Mouse (Mus musculus): Measurements from ENCODE around the gene Pygo2. TPM values are rescaled to one million over a fixed set of nuclear protein-coding genes. Genes with fewer than 3 reads are reported as not detected.
A peak's percentile ranks its signal among the peaks of the same experiment; 100 is the strongest.

Gene Pygo2
- polyA plus RNA-seq, 1 experiment from 2014 or later: 55.8 TPM

- Histone ChIP-seq H3K4me2 (ENCODE audit: low read depth, low read length) (peak overlapping the region; percentile 83), H3K9me3 (replicated peaks; ENCODE audit: control insufficient read depth, low read length) (no peaks in the 10 kb centered on the region), H3K27me3 (ENCODE audit: control insufficient read depth, insufficient read depth, low read length) (peaks cover 19% of the 10 kb centered on the region), H3K27ac (replicated peaks; ENCODE audit: low read depth, low read length) (0 out of 2 replicates have a peak overlapping the region, but pooled peaks have one; percentile 2), H3K9ac (replicated peaks; ENCODE audit: low read length) (peak overlapping the region; percentile 50), H3K4me3 (ENCODE audit: low read depth, low read length) (peak overlapping the region; percentile 45), H3K4me1 (ENCODE audit: control insufficient read depth, insufficient read depth, low read length) (peaks cover 16% of the 10 kb centered on the region), H3K36me3 (replicated peaks; ENCODE audit: control insufficient read depth, insufficient read depth, low read depth, low read length) (no peaks in the 10 kb centered on the region)
- WGBS: under 1% methylated on average over 42 of the region's 44 CpGs
- DNase-seq (ENCODE audit: low spot score) (peak; percentile 91), ATAC-seq (replicated peaks; ENCODE audit: insufficient number of reproducible peaks, low FRiP score, low TSS enrichment, low read depth) (no peak)
Observed at GRCm38 (mm10) chr3:89395806-89396653, 34.0 kb upstream of the Pygo2 start.

GRCm38 (mm10) chr3:89396654-89397005 lies 33.4 kb upstream of the Pygo2 start:
- Histone ChIP-seq H3K36me3 (replicated peaks; ENCODE audit: control insufficient read depth, insufficient read depth, low read depth, low read length) (no peaks in the 10 kb centered on the region), H3K4me2 (ENCODE audit: low read depth, low read length) (peak overlapping the region; percentile 83), H3K9ac (replicated peaks; ENCODE audit: low read length) (peak overlapping the region; percentile 50), H3K9me3 (replicated peaks; ENCODE audit: control insufficient read depth, low read length) (no peaks in the 10 kb centered on the region), H3K4me3 (ENCODE audit: low read depth, low read length) (peak overlapping the region; percentile 45), H3K4me1 (ENCODE audit: control insufficient read depth, insufficient read depth, low read length) (peaks cover 11% of the 10 kb centered on the region), H3K27me3 (ENCODE audit: control insufficient read depth, insufficient read depth, low read length) (peaks cover 14% of the 10 kb centered on the region), H3K27ac (replicated peaks; ENCODE audit: low read depth, low read length) (no peak overlapping the region)
- 4% methylated on average over 4 of the region's 4 CpGs for WGBS
- DNase-seq (ENCODE audit: low spot score) (no peak), ATAC-seq (replicated peaks; ENCODE audit: insufficient number of reproducible peaks, low FRiP score, low TSS enrichment, low read depth) (no peak)

- peaks cover 3% of the 10 kb centered on the region for H3K36me3 ChIP-seq (replicated peaks; ENCODE audit: control insufficient read depth, insufficient read depth, low read depth, low read length)
- 86% methylated on average over 7 of the region's 7 CpGs for WGBS
- H3K4me1 ChIP-seq (ENCODE audit: control insufficient read depth, insufficient read depth, low read length): no peaks in the 10 kb centered on the region
- H3K9ac ChIP-seq (replicated peaks; ENCODE audit: low read length): no peak overlapping the region
- H3K4me2 ChIP-seq (ENCODE audit: low read depth, low read length): no peak overlapping the region
- no peak overlapping the region for H3K4me3 ChIP-seq (ENCODE audit: low read depth, low read length)
- no peak overlapping the region for H3K27ac ChIP-seq (replicated peaks; ENCODE audit: low read depth, low read length)
- no peak for ATAC-seq (replicated peaks; ENCODE audit: insufficient number of reproducible peaks, low FRiP score, low TSS enrichment, low read depth)
- H3K27me3 ChIP-seq (ENCODE audit: control insufficient read depth, insufficient read depth, low read length): no peaks in the 10 kb centered on the region
- no peaks in the 10 kb centered on the region for H3K9me3 ChIP-seq (replicated peaks; ENCODE audit: control insufficient read depth, low read length)
- no peak for DNase-seq (ENCODE audit: low spot score)
Observed at GRCm38 (mm10) chr3:89401329-89401728, 28.7 kb upstream of the Pygo2 start.

DNA sequence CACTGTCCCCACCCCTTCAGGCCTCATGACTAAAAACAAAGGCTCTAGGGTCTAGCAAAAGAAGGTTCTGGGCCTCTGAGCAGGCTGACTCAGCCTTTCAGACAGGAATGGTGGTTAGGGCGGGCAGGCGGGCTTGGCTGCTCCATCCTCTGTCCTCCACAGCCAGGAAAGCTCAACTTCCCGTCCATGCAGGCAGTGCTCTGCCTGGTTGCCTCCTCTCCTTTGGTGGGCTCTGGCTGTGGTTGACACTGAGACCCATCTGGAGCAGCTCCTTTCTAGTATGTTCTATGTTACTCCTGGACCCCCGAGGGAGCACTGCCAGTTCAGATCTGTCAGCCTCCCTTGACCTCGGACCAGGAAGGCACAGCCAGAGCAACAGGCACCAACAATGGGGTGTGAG lies 27.3 kb upstream of the Pygo2 start, which contains the start of gene Lenep:
Lenep (minus strand) TSS at position 101 of the 400 bp plus-strand sequence.
- ATAC-seq (replicated peaks; ENCODE audit: insufficient number of reproducible peaks, low FRiP score, low TSS enrichment, low read depth): no peak
- Histone ChIP-seq H3K27ac (replicated peaks; ENCODE audit: low read depth, low read length) (no peak within 1 kb of the TSS), H3K4me3 (ENCODE audit: low read depth, low read length) (no peak within 1 kb of the TSS)

DNA sequence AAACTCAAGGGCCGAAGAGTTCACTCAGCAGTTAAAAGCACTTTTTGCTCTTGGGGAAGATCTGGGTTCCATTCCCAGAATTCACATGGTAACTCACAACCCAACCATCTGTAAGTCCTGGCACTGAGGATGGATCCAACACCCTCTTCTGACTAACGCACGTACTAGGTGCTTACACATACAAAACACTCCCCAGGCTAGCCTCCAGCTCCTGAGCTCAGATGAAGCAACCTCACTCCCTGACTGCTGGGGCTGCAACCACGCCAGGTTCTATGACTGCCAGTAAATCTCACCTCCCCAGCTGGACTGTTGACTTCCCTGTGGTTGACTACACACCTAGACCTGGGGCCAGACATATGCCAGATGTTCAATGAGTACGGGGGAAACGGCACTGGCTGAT lies 23.1 kb upstream of the Pygo2 start:
- 91% methylated on average over 6 of the region's 6 CpGs for WGBS
- no peak for DNase-seq (ENCODE audit: low spot score)
- Histone ChIP-seq H3K4me2 (ENCODE audit: low read depth, low read length) (no peak overlapping the region), H3K36me3 (replicated peaks; ENCODE audit: control insufficient read depth, insufficient read depth, low read depth, low read length) (peaks cover 3% of the 10 kb centered on the region), H3K9ac (replicated peaks; ENCODE audit: low read length) (no peak overlapping the region), H3K4me3 (ENCODE audit: low read depth, low read length) (no peak overlapping the region), H3K27ac (replicated peaks; ENCODE audit: low read depth, low read length) (no peak overlapping the region), H3K27me3 (ENCODE audit: control insufficient read depth, insufficient read depth, low read length) (no peaks in the 10 kb centered on the region), H3K9me3 (replicated peaks; ENCODE audit: control insufficient read depth, low read length) (no peaks in the 10 kb centered on the region), H3K4me1 (ENCODE audit: control insufficient read depth, insufficient read depth, low read length) (peaks cover 3% of the 10 kb centered on the region; the same call in 1 of the 2 replicates)
- ATAC-seq (replicated peaks; ENCODE audit: insufficient number of reproducible peaks, low FRiP score, low TSS enrichment, low read depth): no peak

More for the DNA sequence above, 27.3 kb upstream of the Pygo2 start, which contains the start of gene Lenep:
- WGBS: 83% methylated on average over 5 of the region's 5 CpGs
- H3K4me1 ChIP-seq (ENCODE audit: control insufficient read depth, insufficient read depth, low read length): no peaks in the 10 kb centered on the region
- no peaks in the 10 kb centered on the region for H3K27me3 ChIP-seq (ENCODE audit: control insufficient read depth, insufficient read depth, low read length)
- H3K36me3 ChIP-seq (replicated peaks; ENCODE audit: control insufficient read depth, insufficient read depth, low read depth, low read length): peaks cover 3% of the 10 kb centered on the region
- no peak within 1 kb of the TSS for H3K9ac ChIP-seq (replicated peaks; ENCODE audit: low read length)
- no peak within 1 kb of the TSS for H3K4me2 ChIP-seq (ENCODE audit: low read depth, low read length)
- no peaks in the 10 kb centered on the region for H3K9me3 ChIP-seq (replicated peaks; ENCODE audit: control insufficient read depth, low read length)
- no peak for DNase-seq (ENCODE audit: low spot score)

DNA sequence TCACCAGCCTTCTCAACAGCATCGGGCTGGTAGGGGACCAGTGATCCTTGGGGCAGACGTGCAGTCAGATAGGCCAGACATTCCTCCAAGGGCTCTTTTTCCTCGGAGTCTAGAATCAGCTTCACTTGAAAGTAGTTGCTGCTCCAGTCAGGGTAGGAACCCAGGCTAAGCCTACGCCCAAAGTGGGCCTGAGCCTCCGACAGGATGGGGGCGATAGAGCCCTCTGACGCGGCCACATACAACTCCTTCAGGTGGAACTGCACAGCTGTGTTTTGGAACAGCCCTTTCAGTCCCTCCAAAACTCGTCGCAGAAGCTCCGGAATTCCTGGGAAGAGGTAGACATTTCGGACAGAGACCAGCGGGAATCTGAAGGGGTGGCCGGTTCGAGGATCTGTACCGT lies 21.6 kb upstream of the Pygo2 start:
- ATAC-seq (replicated peaks; ENCODE audit: insufficient number of reproducible peaks, low FRiP score, low TSS enrichment, low read depth) (no peak), DNase-seq (ENCODE audit: low spot score) (no peak)
- H3K4me3 ChIP-seq (ENCODE audit: low read depth, low read length): no peak overlapping the region
- H3K27me3 ChIP-seq (ENCODE audit: control insufficient read depth, insufficient read depth, low read length): no peaks in the 10 kb centered on the region
- no peak overlapping the region for H3K4me2 ChIP-seq (ENCODE audit: low read depth, low read length)
- peaks cover 3% of the 10 kb centered on the region; the same call in 1 of the 2 replicates for H3K4me1 ChIP-seq (ENCODE audit: control insufficient read depth, insufficient read depth, low read length)
- WGBS: 66% methylated on average over 16 of the region's 16 CpGs
- H3K36me3 ChIP-seq (replicated peaks; ENCODE audit: control insufficient read depth, insufficient read depth, low read depth, low read length): no peaks in the 10 kb centered on the region
- H3K27ac ChIP-seq (replicated peaks; ENCODE audit: low read depth, low read length): no peak overlapping the region
- no peaks in the 10 kb centered on the region for H3K9me3 ChIP-seq (replicated peaks; ENCODE audit: control insufficient read depth, low read length)
- H3K9ac ChIP-seq (replicated peaks; ENCODE audit: low read length): no peak overlapping the region

GRCm38 (mm10) chr3:89409701-89410100 lies 20.3 kb upstream of the Pygo2 start:
- peaks cover 3% of the 10 kb centered on the region; the same call in 1 of the 2 replicates for H3K4me1 ChIP-seq (ENCODE audit: control insufficient read depth, insufficient read depth, low read length)
- ATAC-seq (replicated peaks; ENCODE audit: insufficient number of reproducible peaks, low FRiP score, low TSS enrichment, low read depth) (no peak), DNase-seq (ENCODE audit: low spot score) (no peak)
- H3K4me3 ChIP-seq (ENCODE audit: low read depth, low read length): no peak overlapping the region
- H3K36me3 ChIP-seq (replicated peaks; ENCODE audit: control insufficient read depth, insufficient read depth, low read depth, low read length): peaks cover 7% of the 10 kb centered on the region
- no peak overlapping the region for H3K9ac ChIP-seq (replicated peaks; ENCODE audit: low read length)
- WGBS: 96% methylated on average over 3 of the region's 3 CpGs
- no peak overlapping the region for H3K4me2 ChIP-seq (ENCODE audit: low read depth, low read length)
- H3K27me3 ChIP-seq (ENCODE audit: control insufficient read depth, insufficient read depth, low read length): no peaks in the 10 kb centered on the region
- no peak overlapping the region for H3K27ac ChIP-seq (replicated peaks; ENCODE audit: low read depth, low read length)
- no peaks in the 10 kb centered on the region for H3K9me3 ChIP-seq (replicated peaks; ENCODE audit: control insufficient read depth, low read length)

DNA sequence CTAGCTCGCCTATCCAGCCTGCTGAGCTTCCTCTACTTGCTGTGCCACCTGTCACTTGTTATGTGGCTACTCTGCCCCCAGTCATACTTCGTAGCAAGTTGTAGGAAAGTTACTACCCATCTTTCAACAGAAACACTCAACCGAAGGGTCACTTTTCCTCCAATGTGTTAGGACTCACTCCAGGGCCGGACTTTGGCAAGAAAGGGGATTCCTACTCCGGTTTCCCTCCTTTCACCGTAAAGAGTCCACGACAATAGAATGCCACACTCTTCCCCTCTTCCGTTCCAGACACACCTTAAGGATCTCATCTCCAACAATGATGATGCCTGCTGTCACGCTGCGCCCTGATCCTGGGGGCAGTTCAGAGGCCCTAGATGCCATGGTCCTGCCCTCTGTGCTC lies 19.1 kb upstream of the Pygo2 start:
- peaks cover 3% of the 10 kb centered on the region; the same call in 1 of the 2 replicates for H3K4me1 ChIP-seq (ENCODE audit: control insufficient read depth, insufficient read depth, low read length)
- H3K9me3 ChIP-seq (replicated peaks; ENCODE audit: control insufficient read depth, low read length): no peaks in the 10 kb centered on the region
- DNase-seq (ENCODE audit: low spot score) (no peak), ATAC-seq (replicated peaks; ENCODE audit: insufficient number of reproducible peaks, low FRiP score, low TSS enrichment, low read depth) (no peak)
- no peak overlapping the region for H3K27ac ChIP-seq (replicated peaks; ENCODE audit: low read depth, low read length)
- peak overlapping the region; percentile 52 for H3K9ac ChIP-seq (replicated peaks; ENCODE audit: low read length)
- H3K36me3 ChIP-seq (replicated peaks; ENCODE audit: control insufficient read depth, insufficient read depth, low read depth, low read length): peaks cover 13% of the 10 kb centered on the region
- WGBS: 81% methylated on average over 10 of the region's 10 CpGs
- H3K4me2 ChIP-seq (ENCODE audit: low read depth, low read length): peak overlapping the region; percentile 59
- no peaks in the 10 kb centered on the region for H3K27me3 ChIP-seq (ENCODE audit: control insufficient read depth, insufficient read depth, low read length)
- H3K4me3 ChIP-seq (ENCODE audit: low read depth, low read length): peak overlapping the region; percentile 47

Data from embryonic facial prominence, embryonic 11.5 days (tissue).